Mouse (Mus musculus): ENCODE results near the gene Cwc15. TPM values are rescaled to one million over a fixed set of nuclear protein-coding genes. Genes with fewer than 3 reads are reported as not detected.

Gene Cwc15
- polyA plus RNA-seq, 1 experiment from 2014 or later = 69.6 TPM

GRCm38 (mm10) chr9:14547584-14548365, 47.4 kb downstream of the Cwc15 start:
- no peak overlapping the region for H3K9ac ChIP-seq (replicated peaks)
- H3K27ac ChIP-seq (ENCODE audit: low read depth) = no peak overlapping the region
- DNase-seq = no peak
- no peak overlapping the region for H3K4me2 ChIP-seq (ENCODE audit: low read depth, low read length)
- H3K4me3 ChIP-seq (ENCODE audit: low read depth, low read length) = no peak overlapping the region
- 64% methylated on average over 12 of the region's 12 CpGs for WGBS (ENCODE audit: insufficient replicate concordance)
- TF ChIP-seq CTCF (IDR thresholded peaks at IDR 0.05; ENCODE audit: low read depth) (no peak), EP300 (IDR thresholded peaks at IDR 0.05; ENCODE audit: low read depth) (no peak)
- H3K36me3 ChIP-seq (replicated peaks; ENCODE audit: insufficient read depth, low read length) = peaks cover 10% of the 10 kb centered on the region; the same call in 1 of the 2 replicates
- no peak for ATAC-seq
- H3K9me3 ChIP-seq (ENCODE audit: low read length) = no peaks in the 10 kb centered on the region
- H3K4me1 ChIP-seq (ENCODE audit: insufficient read depth) = no peaks in the 10 kb centered on the region
- H3K27me3 ChIP-seq (ENCODE audit: insufficient read depth, low read length) = no peaks in the 10 kb centered on the region

- WGBS (ENCODE audit: insufficient replicate concordance) = 76% methylated on average over 11 of the region's 11 CpGs
- Histone ChIP-seq H3K27ac (ENCODE audit: low read depth) (no peak overlapping the region), H3K4me1 (ENCODE audit: insufficient read depth) (no peaks in the 10 kb centered on the region), H3K36me3 (replicated peaks; ENCODE audit: insufficient read depth, low read length) (peaks cover 10% of the 10 kb centered on the region; the same call in 1 of the 2 replicates), H3K4me3 (ENCODE audit: low read depth, low read length) (no peak overlapping the region), H3K27me3 (ENCODE audit: insufficient read depth, low read length) (no peaks in the 10 kb centered on the region), H3K9me3 (ENCODE audit: low read length) (no peaks in the 10 kb centered on the region), H3K4me2 (ENCODE audit: low read depth, low read length) (no peak overlapping the region), H3K9ac (replicated peaks) (no peak overlapping the region)
- no peak for TF ChIP-seq CTCF (IDR thresholded peaks at IDR 0.05; ENCODE audit: low read depth)
- no peak for TF ChIP-seq EP300 (IDR thresholded peaks at IDR 0.05; ENCODE audit: low read depth)
- ATAC-seq (no peak), DNase-seq (no peak)
Measured at GRCm38 (mm10) chr9:14548366-14548761, 47.9 kb downstream of the Cwc15 start.

- Histone ChIP-seq H3K36me3 (replicated peaks; ENCODE audit: insufficient read depth, low read length) (0 out of 2 replicates have a peak, but pooled peaks cover 5% of the 10 kb centered on the region), H3K4me3 (ENCODE audit: low read depth, low read length) (no peak overlapping the region), H3K4me1 (ENCODE audit: insufficient read depth) (no peaks in the 10 kb centered on the region), H3K27ac (ENCODE audit: low read depth) (no peak overlapping the region), H3K4me2 (ENCODE audit: low read depth, low read length) (no peak overlapping the region), H3K9me3 (ENCODE audit: low read length) (no peaks in the 10 kb centered on the region), H3K9ac (replicated peaks) (no peak overlapping the region), H3K27me3 (ENCODE audit: insufficient read depth, low read length) (no peaks in the 10 kb centered on the region)
- no peak for ATAC-seq
- no peak for DNase-seq
- TF ChIP-seq EP300 (IDR thresholded peaks at IDR 0.05; ENCODE audit: low read depth) = no peak
- TF ChIP-seq CTCF (IDR thresholded peaks at IDR 0.05; ENCODE audit: low read depth) = no peak
- 79% methylated on average over 10 of the region's 10 CpGs for WGBS (ENCODE audit: insufficient replicate concordance)
Measured at GRCm38 (mm10) chr9:14558332-14558731, 57.9 kb downstream of the Cwc15 start.

- Histone ChIP-seq H3K27ac (ENCODE audit: low read depth) (no peak overlapping the region), H3K4me2 (ENCODE audit: low read depth, low read length) (no peak overlapping the region), H3K4me1 (ENCODE audit: insufficient read depth) (no peaks in the 10 kb centered on the region), H3K9ac (replicated peaks) (no peak overlapping the region), H3K27me3 (ENCODE audit: insufficient read depth, low read length) (no peaks in the 10 kb centered on the region), H3K4me3 (ENCODE audit: low read depth, low read length) (no peak overlapping the region), H3K36me3 (replicated peaks; ENCODE audit: insufficient read depth, low read length) (0 out of 2 replicates have a peak, but pooled peaks cover 2% of the 10 kb centered on the region), H3K9me3 (ENCODE audit: low read length) (no peaks in the 10 kb centered on the region)
- DNase-seq = no peak
- no peak for ATAC-seq
- TF ChIP-seq CTCF (IDR thresholded peaks at IDR 0.05; ENCODE audit: low read depth) (no peak), EP300 (IDR thresholded peaks at IDR 0.05; ENCODE audit: low read depth) (no peak)
- 43% methylated on average over 10 of the region's 10 CpGs for WGBS (ENCODE audit: insufficient replicate concordance)
Measured at GRCm38 (mm10) chr9:14559430-14559829, 59.0 kb downstream of the Cwc15 start.

- ATAC-seq (no peak), DNase-seq (no peak)
- Histone ChIP-seq H3K4me1 (ENCODE audit: insufficient read depth) (no peaks in the 10 kb centered on the region), H3K4me3 (ENCODE audit: low read depth, low read length) (no peak overlapping the region), H3K36me3 (replicated peaks; ENCODE audit: insufficient read depth, low read length) (0 out of 2 replicates have a peak, but pooled peaks cover 2% of the 10 kb centered on the region), H3K27ac (ENCODE audit: low read depth) (no peak overlapping the region), H3K9ac (replicated peaks) (no peak overlapping the region), H3K27me3 (ENCODE audit: insufficient read depth, low read length) (no peaks in the 10 kb centered on the region), H3K9me3 (ENCODE audit: low read length) (no peaks in the 10 kb centered on the region), H3K4me2 (ENCODE audit: low read depth, low read length) (no peak overlapping the region)
- no peak for TF ChIP-seq EP300 (IDR thresholded peaks at IDR 0.05; ENCODE audit: low read depth)
- no peak for TF ChIP-seq CTCF (IDR thresholded peaks at IDR 0.05; ENCODE audit: low read depth)
- 83% methylated on average over 9 of the region's 9 CpGs for WGBS (ENCODE audit: insufficient replicate concordance)
Measured at GRCm38 (mm10) chr9:14559996-14560395, 59.6 kb downstream of the Cwc15 start.

Other genes starting within 250 kb of the Cwc15 start
- gene Sesn3, start 225.6 kb upstream of the Cwc15 start, polyA plus RNA-seq (2015; fragmentation: Nextera tagmentation; extraction: Ambion mirVana) = 3.4 and 3.7 TPM in 2 replicates
- gene Endod1, start 119.1 kb upstream of the Cwc15 start, polyA plus RNA-seq (2015; fragmentation: Nextera tagmentation; extraction: Ambion mirVana) = 11.6 and 12.4 TPM in 2 replicates
- gene Kdm4d, start 135 bp upstream of the Cwc15 start, polyA plus RNA-seq (2015; fragmentation: Nextera tagmentation; extraction: Ambion mirVana) = 0.05 and 0.06 TPM in 2 replicates
- gene Amotl1, start 144.4 kb downstream of the Cwc15 start, polyA plus RNA-seq (2015; fragmentation: Nextera tagmentation; extraction: Ambion mirVana) = 1.6 and 1.9 TPM in 2 replicates
- gene Piwil4, start 240.1 kb downstream of the Cwc15 start, polyA plus RNA-seq (2015; fragmentation: Nextera tagmentation; extraction: Ambion mirVana) = 0.06 and 0.09 TPM in 2 replicates

All from liver, postnatal 0 days (tissue).